Mouse (Mus musculus) lung, embryonic 14.5 days (tissue): ENCODE results near the gene Psmd8. TPM values are rescaled to one million over a fixed set of nuclear protein-coding genes. Genes with fewer than 3 reads are reported as not detected.

Source experiments
- ATAC-seq: fragments of 200-750 bp; cut with Nextera tagmentation; 2 replicates; pipeline ENCODE4 v1.8.0; 2017; ENCODE audit warnings: mild to moderate bottlenecking, moderate TSS enrichment, moderate library complexity; ENCODE audit not compliant: insufficient read depth
- DNase-seq: peaks from one replicate; pipeline ENCODE4 v3.0.0-alpha.2; 2015
- H3K27ac ChIP-seq: fragments of 300-500 bp; sonication (generic); 2 replicates; pipeline ENCODE4 v1.5.1; 2014; ENCODE audit warnings: low read depth, mild to moderate bottlenecking, moderate library complexity
- H3K27me3 ChIP-seq: fragments of 300-500 bp; sonication (generic); 2 replicates; pipeline ENCODE4 v1.6.1; 2014; ENCODE audit warnings: low read length, control low read depth; ENCODE audit not compliant: insufficient read depth
- H3K36me3 ChIP-seq: fragments of 300-500 bp; sonication (generic); 2 replicates; pipeline ENCODE4 v1.6.1; 2014; ENCODE audit warnings: control low read depth; ENCODE audit not compliant: insufficient read depth
- H3K4me1 ChIP-seq: fragments of 300-500 bp; sonication (generic); 2 replicates; pipeline ENCODE4 v1.6.1; 2014; ENCODE audit warnings: antibody characterized with exemption, control low read depth; ENCODE audit not compliant: insufficient read depth
- H3K4me2 ChIP-seq: fragments of 300-500 bp; sonication (generic); 2 replicates; pipeline ENCODE4 v1.6.1; 2014; ENCODE audit warnings: mild to moderate bottlenecking
- H3K4me3 ChIP-seq: fragments of 300-500 bp; sonication (generic); 2 replicates; pipeline ENCODE4 v1.5.1; 2014; ENCODE audit warnings: low read depth, low read length
- H3K9ac ChIP-seq: fragments of 300-500 bp; sonication (generic); 2 replicates; pipeline ENCODE4 v1.6.1; 2014
- H3K9me3 ChIP-seq: fragments of 300-500 bp; sonication (generic); 2 replicates; pipeline ENCODE4 v1.6.1; 2016; ENCODE audit warnings: low read depth, low read length, control low read depth
- CTCF ChIP-seq: IDR thresholded peaks from 2 replicates; pipeline ENCODE4 v1.5.1; 2016; ENCODE audit warnings: antibody characterized with exemption, low read depth
- WGBS: fragments of 180-500 bp; shearing (Covaris S2); extraction: QIAGEN DNeasy Blood & Tissue Kit; methylation state at CpG from one replicate; pipeline ENCODE4 v1.1.7; 2014; 5-methylcytosine and 5-hydroxymethylcytosine counted together
- polyA plus RNA-seq: library from polyadenylated mRNA; unstranded; fragments of >200 nt; fragmentation: Nextera tagmentation; extraction: Ambion mirVana; gene quantifications from 2 replicates; pipeline ENCODE4 v1.2.1, GENCODE M21; 2014

The Psmd8 gene
- polyA plus RNA-seq, 1 experiment from 2014 or later = 285 TPM

- Histone ChIP-seq H3K36me3 (no peaks in the 10 kb centered on the region), H3K27me3 (peaks cover 19% of the 10 kb centered on the region), H3K27ac (no peak overlapping the region), H3K9me3 (no peaks in the 10 kb centered on the region), H3K4me2 (no peak overlapping the region), H3K9ac (no peak overlapping the region), H3K4me3 (no peak overlapping the region), H3K4me1 (0 out of 2 replicates have a peak, but pooled peaks cover 3% of the 10 kb centered on the region)
- no peak for DNase-seq
- no peak for ATAC-seq
- WGBS = 4% methylated on average over 5 of the region's 5 CpGs
- no peak for TF ChIP-seq CTCF
These were observed 22.2 kb downstream of the Psmd8 start for GRCm38 (mm10) chr7:29158264-29158663.

- peak; percentile 90 for DNase-seq
- H3K4me1 ChIP-seq = 0 out of 2 replicates have a peak, but pooled peaks cover 3% of the 10 kb centered on the region
- 3% methylated on average over 67 of the region's 68 CpGs for WGBS
These were observed 24.4 kb downstream of the Psmd8 start, which contains the start of gene Fam98c for GRCm38 (mm10) chr7:29155838-29156782. Gene Fam98c, minus strand, starts transcription at chr7:29156234.

GRCm38 (mm10) chr7:29155196-29155837 lies 25.2 kb downstream of the Psmd8 start:
- no peak for TF ChIP-seq CTCF
- WGBS = 7% methylated on average over 37 of the region's 37 CpGs
- DNase-seq (peak; percentile 92), ATAC-seq (peak; percentile 93)
- Histone ChIP-seq H3K4me3 (peak overlapping the region; percentile 80), H3K27me3 (peaks cover 19% of the 10 kb centered on the region), H3K9ac (peak overlapping the region; percentile 70), H3K9me3 (no peaks in the 10 kb centered on the region), H3K27ac (peak overlapping the region; percentile 84), H3K4me1 (0 out of 2 replicates have a peak, but pooled peaks cover 3% of the 10 kb centered on the region), H3K4me2 (peak overlapping the region; percentile 97), H3K36me3 (no peaks in the 10 kb centered on the region)

More at GRCm38 (mm10) chr7:29155838-29156782, 24.4 kb downstream of the Psmd8 start, which contains the start of gene Fam98c:
- Histone ChIP-seq H3K9ac (peak within 1 kb of the TSS; percentile 70), H3K36me3 (no peaks in the 10 kb centered on the region), H3K27ac (peak within 1 kb of the TSS; percentile 84), H3K4me3 (peak within 1 kb of the TSS; percentile 80), H3K4me2 (peak within 1 kb of the TSS; percentile 97), H3K9me3 (no peaks in the 10 kb centered on the region), H3K27me3 (peaks cover 19% of the 10 kb centered on the region)
- ATAC-seq = peak; percentile 85
- peak; percentile 52 for TF ChIP-seq CTCF

- Histone ChIP-seq H3K9ac (no peak overlapping the region), H3K4me2 (no peak overlapping the region), H3K36me3 (no peaks in the 10 kb centered on the region), H3K4me1 (0 out of 2 replicates have a peak, but pooled peaks cover 3% of the 10 kb centered on the region), H3K27me3 (peaks cover 13% of the 10 kb centered on the region), H3K4me3 (no peak overlapping the region), H3K9me3 (no peaks in the 10 kb centered on the region), H3K27ac (no peak overlapping the region)
- ATAC-seq (no peak), DNase-seq (no peak)
- 93% methylated on average over 14 of the region's 14 CpGs for WGBS
- peak; percentile 17; the same call in 1 of the 2 replicates for TF ChIP-seq CTCF
These were observed 26.3 kb downstream of the Psmd8 start for GRCm38 (mm10) chr7:29154018-29154720.

- H3K27ac ChIP-seq = no peak overlapping the region
- H3K4me3 ChIP-seq = no peak overlapping the region
- 56% methylated on average over 10 of the region's 10 CpGs for WGBS
- H3K4me1 ChIP-seq = 0 out of 2 replicates have a peak, but pooled peaks cover 2% of the 10 kb centered on the region
- H3K4me2 ChIP-seq = no peak overlapping the region
- no peak overlapping the region for H3K9ac ChIP-seq
- H3K27me3 ChIP-seq = no peaks in the 10 kb centered on the region
- ATAC-seq = no peak
- H3K36me3 ChIP-seq = no peaks in the 10 kb centered on the region
- H3K9me3 ChIP-seq = no peaks in the 10 kb centered on the region
- no peak for DNase-seq
- TF ChIP-seq CTCF = no peak
These were observed 29.0 kb downstream of the Psmd8 start for GRCm38 (mm10) chr7:29151486-29151885.

- H3K36me3 ChIP-seq = no peaks in the 10 kb centered on the region
- no peak overlapping the region for H3K27ac ChIP-seq
- ATAC-seq (no peak), DNase-seq (no peak)
- no peak overlapping the region for H3K4me3 ChIP-seq
- H3K9ac ChIP-seq = no peak overlapping the region
- no peaks in the 10 kb centered on the region for H3K27me3 ChIP-seq
- no peaks in the 10 kb centered on the region for H3K4me1 ChIP-seq
- no peak for TF ChIP-seq CTCF
- 90% methylated on average over 15 of the region's 15 CpGs for WGBS
- H3K4me2 ChIP-seq = no peak overlapping the region
- no peaks in the 10 kb centered on the region for H3K9me3 ChIP-seq
These were observed 31.7 kb downstream of the Psmd8 start for GRCm38 (mm10) chr7:29148771-29149170.
